ENCODE assay signal across 8 mouse cellular contexts in the genomic region with DNA sequence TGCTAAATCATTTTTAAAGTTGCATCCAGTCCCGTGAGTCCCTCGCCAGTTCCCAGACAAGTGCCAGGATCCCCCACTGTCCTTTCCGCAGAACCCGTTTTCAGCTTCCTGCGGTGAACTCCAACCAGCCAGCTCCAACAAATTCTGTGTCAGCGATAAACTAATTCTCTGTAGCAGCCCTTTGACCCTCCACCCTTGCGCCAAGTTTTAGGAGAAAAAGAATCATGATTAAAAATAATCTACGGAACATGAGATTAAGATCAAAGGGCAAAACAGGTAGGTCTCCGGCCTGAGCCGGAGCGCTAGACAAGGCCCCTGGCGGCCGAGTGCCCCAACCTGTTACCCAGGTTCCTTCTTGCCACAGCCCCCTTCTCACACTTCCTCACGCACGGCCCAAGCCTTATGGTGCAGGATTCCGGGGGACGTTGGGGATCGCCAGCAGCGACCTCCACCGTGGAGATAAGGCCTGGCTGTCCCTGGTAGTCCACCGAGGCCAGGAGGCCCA. TPM values are rescaled to one million over a fixed set of nuclear protein-coding genes. Genes with fewer than 3 reads are reported as not detected.
DNase-seq lines count a peak whose midpoint lies in the region; ATAC-seq and TF ChIP-seq lines count a peak whose summit lies in the region.

No protein-coding gene starts in this region.

- H3K4me3 ChIP-seq in spleen, adult 2 months (ENCODE audit: extremely low read depth, insufficient read depth, insufficient read length) = peak overlapping the region; percentile 86
- peak overlapping the region; percentile 93 for H3K4me3 ChIP-seq in heart, embryonic 15.5 days
- H3K4me3 ChIP-seq in limb, embryonic 12.5 days (replicated peaks) = peak overlapping the region; percentile 81
- peak overlapping the region; percentile 91 for H3K4me3 ChIP-seq in midbrain, postnatal 0 days (ENCODE audit: low read depth, low read length)

- H3K9ac ChIP-seq in heart, embryonic 15.5 days = peak overlapping the region; percentile 95
- H3K9ac ChIP-seq in limb, embryonic 12.5 days (replicated peaks) = peak overlapping the region; percentile 88
- peak overlapping the region; percentile 86 for H3K9ac ChIP-seq in midbrain, postnatal 0 days (replicated peaks; ENCODE audit: low read length, poor library complexity, severe bottlenecking)

- peak; percentile 47 for DNase-seq in adrenal gland, postnatal 14 days
- no peak for DNase-seq in adrenal gland, postnatal 25 days
- DNase-seq in spleen, adult 2 months (ENCODE audit: low read depth in 1 of 2, low spot score in 2 of 2) = no peak
- DNase-seq in spleen, adult 12 weeks (ENCODE audit: low spot score) = no peak
- peak; percentile 14 for DNase-seq in midbrain, postnatal 0 days (ENCODE audit: low spot score)
- DNase-seq in B cell, adult 2 months = no peak

- peak overlapping the region; percentile 88 for H3K27ac ChIP-seq in spleen, adult 2 months (ENCODE audit: insufficient read depth, low read length)
- H3K27ac ChIP-seq in heart, embryonic 15.5 days = peak overlapping the region; percentile 93
- H3K27ac ChIP-seq in limb, embryonic 12.5 days = peak overlapping the region; percentile 93
- H3K27ac ChIP-seq in midbrain, postnatal 0 days (ENCODE audit: low read depth, low read length) = peak overlapping the region; percentile 86

- peaks cover 3% of the 10 kb centered on the region; the same call in 1 of the 2 replicates for H3K4me1 ChIP-seq in spleen, adult 2 months (ENCODE audit: control insufficient read depth, insufficient read depth, insufficient read length)
- H3K4me1 ChIP-seq in heart, embryonic 15.5 days (replicated peaks) = peaks cover 25% of the 10 kb centered on the region
- H3K4me1 ChIP-seq in limb, embryonic 12.5 days (replicated peaks) = peaks cover 31% of the 10 kb centered on the region
- peaks cover 10% of the 10 kb centered on the region; the same call in 1 of the 2 replicates for H3K4me1 ChIP-seq in midbrain, postnatal 0 days (ENCODE audit: insufficient read depth, low read length)

- H3K27me3 ChIP-seq in spleen, adult 2 months (ENCODE audit: control insufficient read depth, insufficient read depth, low read length) = no peaks in the 10 kb centered on the region
- H3K27me3 ChIP-seq in heart, embryonic 15.5 days = no peaks in the 10 kb centered on the region
- H3K27me3 ChIP-seq in limb, embryonic 12.5 days = no peaks in the 10 kb centered on the region
- H3K27me3 ChIP-seq in midbrain, postnatal 0 days (ENCODE audit: insufficient read depth, low read length) = no peaks in the 10 kb centered on the region

- ATAC-seq in heart, embryonic 15.5 days (replicated peaks; ENCODE audit: insufficient number of reproducible peaks, insufficient read depth, low FRiP score, low read depth) = peak; percentile 71
- peak; percentile 82 for ATAC-seq in limb, embryonic 12.5 days (ENCODE audit: insufficient number of reproducible peaks, insufficient read depth, low FRiP score, low TSS enrichment, low read depth)
- peak; percentile 68 for ATAC-seq in midbrain, postnatal 0 days (ENCODE audit: low FRiP score)

- WGBS in spleen, adult 2 months = under 1% methylated on average over 21 of the region's 21 CpGs
- under 1% methylated on average over 21 of the region's 21 CpGs for WGBS in heart, embryonic 15.5 days
- WGBS in limb, embryonic 12.5 days = under 1% methylated on average over 21 of the region's 21 CpGs
- WGBS in midbrain, postnatal 0 days = under 1% methylated on average over 21 of the region's 21 CpGs

- no peak for TF ChIP-seq POLR2A in spleen, adult 2 months (IDR thresholded peaks at IDR 0.05; ENCODE audit: low read depth, low read length)

- peak overlapping the region; percentile 80 for H3K4me2 ChIP-seq in heart, embryonic 15.5 days
- peak overlapping the region; percentile 71 for H3K4me2 ChIP-seq in limb, embryonic 12.5 days
- H3K4me2 ChIP-seq in midbrain, postnatal 0 days (ENCODE audit: low read depth, low read length, poor library complexity, severe bottlenecking) = peak overlapping the region; percentile 58

- H3K9me3 ChIP-seq in heart, embryonic 15.5 days (replicated peaks) = no peaks in the 10 kb centered on the region
- H3K9me3 ChIP-seq in limb, embryonic 12.5 days = no peaks in the 10 kb centered on the region
- H3K9me3 ChIP-seq in midbrain, postnatal 0 days (ENCODE audit: low read length) = no peaks in the 10 kb centered on the region

- peaks cover 14% of the 10 kb centered on the region for H3K36me3 ChIP-seq in spleen, adult 2 months (ENCODE audit: control insufficient read depth, insufficient read depth, low read length)
- H3K36me3 ChIP-seq in heart, embryonic 15.5 days = peaks cover 18% of the 10 kb centered on the region; the same call in 1 of the 2 replicates
- H3K36me3 ChIP-seq in limb, embryonic 12.5 days = peaks cover 23% of the 10 kb centered on the region
- peaks cover 6% of the 10 kb centered on the region for H3K36me3 ChIP-seq in midbrain, postnatal 0 days (ENCODE audit: insufficient read depth, low read length)

- TF ChIP-seq CTCF in spleen, adult 2 months (IDR thresholded peaks at IDR 0.05; ENCODE audit: extremely low read depth, insufficient read depth, insufficient read length, insufficient replicate concordance) = 0 out of 2 replicates have a peak, but pooled peaks have one; percentile 4
- no peak for TF ChIP-seq CTCF in midbrain, postnatal 0 days (IDR thresholded peaks at IDR 0.05)

RNA-seq across cellular contexts. Expression of gene Arl6ip1, which starts 0.5 kb away (rescaled TPM):
- 151 and 154 TPM in 2 replicates for total RNA-seq in adrenal gland, postnatal 14 days (2021)
- total RNA-seq in adrenal gland, postnatal 25 days (2021) = 152 and 176 TPM in 2 replicates
- polyA plus RNA-seq in spleen, adult 2 months (2012; rRNA removed) = 56.6 and 61.6 TPM in 2 replicates
- 270 and 363 TPM in 2 replicates for polyA plus RNA-seq in heart, embryonic 15.5 days (2015; fragmentation: Nextera tagmentation; extraction: Ambion mirVana)
- polyA plus RNA-seq in limb, embryonic 12.5 days (2016; fragmentation: Nextera tagmentation; extraction: Ambion mirVana) = 420 and 476 TPM in 2 replicates
- total RNA-seq in midbrain, postnatal 0 days (2014; rRNA removed) = 444 and 461 TPM in 2 replicates
- 651 and 727 TPM in 2 replicates for polyA plus RNA-seq in midbrain, postnatal 0 days (2015; fragmentation: Nextera tagmentation; extraction: Ambion mirVana)

RNA-seq across cellular contexts. Expression of gene Rps15a, which starts 13.0 kb away (rescaled TPM):
- 705 and 913 TPM in 2 replicates for total RNA-seq in adrenal gland, postnatal 14 days (2021)
- 707 and 804 TPM in 2 replicates for total RNA-seq in adrenal gland, postnatal 25 days (2021)
- polyA plus RNA-seq in spleen, adult 2 months (2012; rRNA removed) = 812 and 1,187 TPM in 2 replicates
- 371 and 431 TPM in 2 replicates for polyA plus RNA-seq in heart, embryonic 15.5 days (2015; fragmentation: Nextera tagmentation; extraction: Ambion mirVana)
- 724 and 793 TPM in 2 replicates for polyA plus RNA-seq in limb, embryonic 12.5 days (2016; fragmentation: Nextera tagmentation; extraction: Ambion mirVana)
- 196 and 242 TPM in 2 replicates for total RNA-seq in midbrain, postnatal 0 days (2014; rRNA removed)
- 322 and 337 TPM in 2 replicates for polyA plus RNA-seq in midbrain, postnatal 0 days (2015; fragmentation: Nextera tagmentation; extraction: Ambion mirVana)

Comparison
In these comparisons a context has a peak if more than half of its experiments do, and no peak if none do; other contexts are left out.
1. DNase-seq: peak in adrenal gland, postnatal 14 days (single experiment) and midbrain, postnatal 0 days (single experiment); none in adrenal gland, postnatal 25 days (single experiment), spleen, adult 2 months (0 of 2), spleen, adult 12 weeks (single experiment) and B cell, adult 2 months (0 of 2).
2. Peak in every context shown above with its lines, with median percentiles within 50 percentile points of each other: H3K27ac ChIP-seq, H3K4me3 ChIP-seq, ATAC-seq, H3K4me2 ChIP-seq and H3K9ac ChIP-seq.